In the genomic region with DNA sequence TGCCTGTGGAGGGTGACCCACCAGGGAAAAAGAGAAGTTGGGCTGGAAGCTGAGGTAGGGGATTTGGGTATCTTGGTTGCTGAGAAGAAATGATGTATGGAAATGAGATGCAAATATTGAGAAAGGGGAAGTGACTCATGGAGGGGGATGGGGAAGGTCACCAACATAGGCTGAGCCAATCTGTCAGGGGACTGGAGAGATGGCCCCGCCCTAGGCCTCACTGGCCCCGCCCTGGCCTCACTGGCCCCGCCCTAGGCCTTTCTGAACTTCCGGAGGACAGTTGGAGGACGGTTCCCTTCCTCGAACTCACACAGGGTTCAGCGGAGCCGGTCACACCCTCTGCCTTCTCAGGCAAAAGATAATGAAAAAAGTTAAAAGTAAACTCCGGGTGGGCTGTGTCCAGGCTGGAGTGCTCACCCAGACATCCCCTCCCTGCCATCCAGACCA, we compare ENCODE assay signal across 9 mouse cellular contexts. TPM values are rescaled to one million over a fixed set of nuclear protein-coding genes. Genes with fewer than 3 reads are reported as not detected.
DNase-seq lines count a peak whose midpoint lies in the region; ATAC-seq and TF ChIP-seq lines count a peak whose summit lies in the region.
"Had no signal": no experiment of that assay in that cellular context is flagged by ENCODE, and none has a peak within 500 bp of the region (broad histone marks: within the 10 kb centered on the region; RNA-seq: fewer than 3 reads in every experiment).

No protein-coding gene starts in this region.

- H3K4me3 ChIP-seq in kidney, embryonic 14.5 days (ENCODE audit: low read length), result no peak overlapping the region
- peak overlapping the region; percentile 59; the same call in 1 of the 2 replicates for H3K4me3 ChIP-seq in G1E (ENCODE audit: low read depth, low read length)
- H3K4me3 ChIP-seq in liver, embryonic 11.5 days (ENCODE audit: low read depth, low read length), result peak overlapping the region; percentile 24
- H3K4me3 ChIP-seq in small intestine, adult 2 months (ENCODE audit: low read depth, low read length), result peak overlapping the region; percentile 19
- H3K4me3 ChIP-seq: embryonic facial prominence, embryonic 12.5 days had no signal

- H3K4me2 ChIP-seq in kidney, embryonic 14.5 days (replicated peaks; ENCODE audit: low read depth, low read length), result no peak overlapping the region
- peak overlapping the region; percentile 58 for H3K4me2 ChIP-seq in liver, embryonic 11.5 days
- H3K4me2 ChIP-seq: embryonic facial prominence, embryonic 12.5 days had no signal

- ATAC-seq in kidney, embryonic 14.5 days (ENCODE audit: low FRiP score, low TSS enrichment), result peak; percentile 55
- ATAC-seq in G1E (ENCODE audit: extremely low read depth, insufficient number of reproducible peaks, low FRiP score, poor library complexity, severe bottlenecking), result peak; percentile 92
- ATAC-seq in erythroblast, adult 5-6 weeks (replicated peaks; ENCODE audit: low FRiP score, poor library complexity, severe bottlenecking), result peak; percentile 80
- peak; percentile 87 for ATAC-seq in liver, embryonic 11.5 days (replicated peaks; ENCODE audit: low FRiP score)

- no peaks in the 10 kb centered on the region for H3K9me3 ChIP-seq in kidney, embryonic 14.5 days (ENCODE audit: control insufficient read depth, low read length)
- no peaks in the 10 kb centered on the region for H3K9me3 ChIP-seq in G1E (replicated peaks)
- H3K9me3 ChIP-seq in liver, embryonic 11.5 days (ENCODE audit: control insufficient read depth, low read length), result no peaks in the 10 kb centered on the region
- H3K9me3 ChIP-seq: embryonic facial prominence, embryonic 12.5 days had no signal

- H3K27ac ChIP-seq in kidney, embryonic 14.5 days (ENCODE audit: low read depth, low read length), result no peak overlapping the region
- peak overlapping the region; percentile 93 for H3K27ac ChIP-seq in liver, embryonic 11.5 days (ENCODE audit: low read depth, low read length)
- no peak overlapping the region for H3K27ac ChIP-seq in small intestine, adult 2 months (ENCODE audit: insufficient read depth, low read depth, low read length)
- H3K27ac ChIP-seq: embryonic facial prominence, embryonic 12.5 days had no signal

- no peak for TF ChIP-seq CTCF in G1E (IDR thresholded peaks at IDR 0.05; ENCODE audit: low read depth, low read length)
- TF ChIP-seq CTCF in small intestine, adult 2 months (IDR thresholded peaks at IDR 0.05; ENCODE audit: extremely low read depth, insufficient read length, insufficient replicate concordance, low read depth, low read length), result no peak

- no peak for DNase-seq in kidney, postnatal 14 days
- DNase-seq in G1E (ENCODE audit: low spot score), result peak; percentile 78
- DNase-seq in liver, embryonic 11.5 days (ENCODE audit: low spot score), result peak; percentile 88
- no peak for DNase-seq in cerebellum, adult 11 months
- DNase-seq in layer of hippocampus, adult 18-20 months (ENCODE audit: low spot score in 2 of 2), result no peak

- TF ChIP-seq POLR2A in small intestine, adult 2 months (IDR thresholded peaks at IDR 0.05; ENCODE audit: low read depth, low read length), result no peak

- H3K36me3 ChIP-seq in kidney, embryonic 14.5 days (ENCODE audit: control insufficient read depth, insufficient read depth, low read length), result no peaks in the 10 kb centered on the region
- no peaks in the 10 kb centered on the region for H3K36me3 ChIP-seq in G1E (replicated peaks)
- no peaks in the 10 kb centered on the region for H3K36me3 ChIP-seq in liver, embryonic 11.5 days (ENCODE audit: control insufficient read depth, insufficient read depth, low read length)
- H3K36me3 ChIP-seq in small intestine, adult 2 months (ENCODE audit: control insufficient read depth, insufficient read depth, low read length), result no peaks in the 10 kb centered on the region
- H3K36me3 ChIP-seq: embryonic facial prominence, embryonic 12.5 days had no signal

- H3K9ac ChIP-seq in kidney, embryonic 14.5 days (ENCODE audit: low read depth, low read length), result no peak overlapping the region
- H3K9ac ChIP-seq in liver, embryonic 11.5 days (ENCODE audit: low read depth, low read length), result peak overlapping the region; percentile 64
- H3K9ac ChIP-seq: embryonic facial prominence, embryonic 12.5 days had no signal

- WGBS in kidney, embryonic 14.5 days, result 35% methylated on average over 9 of the region's 9 CpGs
- WGBS in liver, embryonic 11.5 days, result 15% methylated on average over 9 of the region's 9 CpGs
- 11% methylated on average over 9 of the region's 9 CpGs for WGBS in small intestine, adult 2 months

- no peaks in the 10 kb centered on the region for H3K27me3 ChIP-seq in kidney, embryonic 14.5 days (ENCODE audit: control insufficient read depth, insufficient read depth, low read length)
- no peaks in the 10 kb centered on the region for H3K27me3 ChIP-seq in G1E (ENCODE audit: insufficient read depth, low read length)
- H3K27me3 ChIP-seq in liver, embryonic 11.5 days (replicated peaks; ENCODE audit: control insufficient read depth, insufficient read depth, low read length), result no peaks in the 10 kb centered on the region
- no peaks in the 10 kb centered on the region for H3K27me3 ChIP-seq in small intestine, adult 2 months (ENCODE audit: control insufficient read depth, insufficient read depth, low read length)

- H3K4me1 ChIP-seq in kidney, embryonic 14.5 days (ENCODE audit: control insufficient read depth, insufficient read depth, low read length), result peaks cover 2% of the 10 kb centered on the region; the same call in 1 of the 2 replicates
- H3K4me1 ChIP-seq in G1E (ENCODE audit: insufficient read depth, low read depth, low read length), result peaks cover 72% of the 10 kb centered on the region
- H3K4me1 ChIP-seq in liver, embryonic 11.5 days (replicated peaks; ENCODE audit: control insufficient read depth, insufficient read depth, low read length), result peaks cover 61% of the 10 kb centered on the region
- H3K4me1 ChIP-seq in small intestine, adult 2 months (ENCODE audit: control insufficient read depth, insufficient read depth, insufficient read length, low read length), result peaks cover 2% of the 10 kb centered on the region
- H3K4me1 ChIP-seq: embryonic facial prominence, embryonic 12.5 days had no signal

RNA-seq across cellular contexts. Expression of gene Lrrc25, which starts 3.0 kb away (rescaled TPM):
- polyA plus RNA-seq in kidney, embryonic 14.5 days (2014; fragmentation: Nextera tagmentation; extraction: Ambion mirVana), result 1.1 and 1.4 TPM in 2 replicates
- total RNA-seq in G1E (2014; fragmentation: Nextera tagmentation) (1.3 and 2.6 TPM in 2 replicates), G1E (2017) (1.2 and 1.6 TPM in 2 replicates)
- 1.6 and 1.7 TPM in 2 replicates for polyA plus RNA-seq in G1E (2012)
- total RNA-seq in erythroblast, adult 5-6 weeks (2015; ENCODE audit: low replicate concordance), result 5.4 and 9.0 TPM in 2 replicates
- 0.98 and 2.3 TPM in 2 replicates for total RNA-seq in erythroblast, adult 5-6 weeks (2017; ENCODE audit: low replicate concordance)
- polyA plus RNA-seq in liver, embryonic 11.5 days (2014; fragmentation: Nextera tagmentation; extraction: Ambion mirVana), result 4.5 and 5.3 TPM in 2 replicates
- 6.7 and 7.1 TPM in 2 replicates for polyA plus RNA-seq in small intestine, adult 2 months (2012; rRNA removed)
- total RNA-seq in layer of hippocampus, adult 18-20 months (2021), result under 1 TPM; 0.33 to 0.37 TPM

RNA-seq across cellular contexts. Expression of gene Ssbp4, which starts 10.2 kb away (rescaled TPM):
- 172 and 220 TPM in 2 replicates for polyA plus RNA-seq in kidney, embryonic 14.5 days (2014; fragmentation: Nextera tagmentation; extraction: Ambion mirVana)
- 21.7 and 31.0 TPM in 2 replicates for total RNA-seq in G1E (2014; fragmentation: Nextera tagmentation)
- total RNA-seq in G1E (2017), result 51.7 and 114 TPM in 2 replicates
- 606 and 1,025 TPM in 2 replicates for polyA plus RNA-seq in G1E (2012)
- 6.3 and 10.9 TPM in 2 replicates for total RNA-seq in erythroblast, adult 5-6 weeks (2015; ENCODE audit: low replicate concordance)
- 6.3 and 13.8 TPM in 2 replicates for total RNA-seq in erythroblast, adult 5-6 weeks (2017; ENCODE audit: low replicate concordance)
- 144 and 173 TPM in 2 replicates for polyA plus RNA-seq in liver, embryonic 11.5 days (2014; fragmentation: Nextera tagmentation; extraction: Ambion mirVana)
- 81.7 and 138 TPM in 2 replicates for polyA plus RNA-seq in small intestine, adult 2 months (2012; rRNA removed)
- total RNA-seq in layer of hippocampus, adult 18-20 months (2021), result 100 to 1,000 TPM; 272 to 279 TPM

RNA-seq across cellular contexts. Expression of gene Gdf15, which starts 13.3 kb away (rescaled TPM):
- polyA plus RNA-seq in kidney, embryonic 14.5 days (2014; fragmentation: Nextera tagmentation; extraction: Ambion mirVana), result 0.31 and 0.41 TPM in 2 replicates
- not detected in 2 replicates for total RNA-seq in G1E (2014; fragmentation: Nextera tagmentation)
- total RNA-seq in G1E (2017), result not detected in 2 replicates
- polyA plus RNA-seq in G1E (2012), result 0.03 and 0.06 TPM in 2 replicates
- not detected in 2 replicates for total RNA-seq in erythroblast, adult 5-6 weeks (2015; ENCODE audit: low replicate concordance)
- total RNA-seq in erythroblast, adult 5-6 weeks (2017; ENCODE audit: low replicate concordance), result 0.60 TPM in 1 of 2 replicates, not detected in the other
- polyA plus RNA-seq in liver, embryonic 11.5 days (2014; fragmentation: Nextera tagmentation; extraction: Ambion mirVana), result 4.2 and 4.9 TPM in 2 replicates
- 4.1 and 6.7 TPM in 2 replicates for polyA plus RNA-seq in small intestine, adult 2 months (2012; rRNA removed)
- not detected for total RNA-seq in layer of hippocampus, adult 18-20 months (2021)
- polyA plus RNA-seq: embryonic facial prominence, embryonic 12.5 days had no signal

RNA-seq across cellular contexts. Expression of gene Isyna1, which starts 24.7 kb away (rescaled TPM):
- 102 and 118 TPM in 2 replicates for polyA plus RNA-seq in kidney, embryonic 14.5 days (2014; fragmentation: Nextera tagmentation; extraction: Ambion mirVana)
- total RNA-seq in G1E (2014; fragmentation: Nextera tagmentation) (22.9 and 24.4 TPM in 2 replicates), G1E (2017) (35.8 and 36.8 TPM in 2 replicates)
- 141 and 157 TPM in 2 replicates for polyA plus RNA-seq in G1E (2012)
- total RNA-seq in erythroblast, adult 5-6 weeks (2015; ENCODE audit: low replicate concordance), result 3.8 and 6.1 TPM in 2 replicates
- 1.4 and 7.7 TPM in 2 replicates for total RNA-seq in erythroblast, adult 5-6 weeks (2017; ENCODE audit: low replicate concordance)
- 177 and 188 TPM in 2 replicates for polyA plus RNA-seq in liver, embryonic 11.5 days (2014; fragmentation: Nextera tagmentation; extraction: Ambion mirVana)
- 61.8 and 92.4 TPM in 2 replicates for polyA plus RNA-seq in small intestine, adult 2 months (2012; rRNA removed)
- 10 to 100 TPM; 47.3 to 47.7 TPM for total RNA-seq in layer of hippocampus, adult 18-20 months (2021)

RNA-seq across cellular contexts. Expression of gene Pgpep1, which starts 41.3 kb away (rescaled TPM):
- 62.2 and 62.6 TPM in 2 replicates for polyA plus RNA-seq in kidney, embryonic 14.5 days (2014; fragmentation: Nextera tagmentation; extraction: Ambion mirVana)
- total RNA-seq in G1E (2014; fragmentation: Nextera tagmentation), result 16.6 and 23.1 TPM in 2 replicates
- total RNA-seq in G1E (2017), result 9.4 and 9.5 TPM in 2 replicates
- polyA plus RNA-seq in G1E (2012), result 3.1 and 3.3 TPM in 2 replicates
- total RNA-seq in erythroblast, adult 5-6 weeks (2015; ENCODE audit: low replicate concordance), result 1.2 and 5.9 TPM in 2 replicates
- total RNA-seq in erythroblast, adult 5-6 weeks (2017; ENCODE audit: low replicate concordance), result 0.28 and 1.4 TPM in 2 replicates
- polyA plus RNA-seq in liver, embryonic 11.5 days (2014; fragmentation: Nextera tagmentation; extraction: Ambion mirVana), result 33.7 and 34.6 TPM in 2 replicates
- polyA plus RNA-seq in small intestine, adult 2 months (2012; rRNA removed), result 49.5 and 129 TPM in 2 replicates
- 10 to 100 TPM; 20.0 to 23.3 TPM for total RNA-seq in layer of hippocampus, adult 18-20 months (2021)

Comparison
In these comparisons a context has a peak if more than half of its experiments do, and no peak if none do; other contexts are left out.
1. DNase-seq: peak in G1E (single experiment) and liver, embryonic 11.5 days (single experiment); none in kidney, postnatal 14 days (single experiment), cerebellum, adult 11 months (single experiment) and layer of hippocampus, adult 18-20 months (0 of 2).
2. Peak in every context shown above with its lines, with median percentiles within 50 percentile points of each other: ATAC-seq.